Mouse (Mus musculus): ENCODE measurements around the gene Gm45837. TPM values are rescaled to one million over a fixed set of nuclear protein-coding genes. Genes with fewer than 3 reads are reported as not detected.

Gene Gm45837
- total RNA-seq, 2 experiments from 2014 or later = 5.7 TPM; not detected in 1

GRCm38 (mm10) chr7:101501675-101502074 lies 91.0 kb downstream of the Gm45837 start:
- no peak for DNase-seq

GRCm38 (mm10) chr7:101503351-101503750 lies 92.7 kb downstream of the Gm45837 start:
- DNase-seq = peak; percentile 41

- DNase-seq = no peak
These were observed 93.1 kb downstream of the Gm45837 start for GRCm38 (mm10) chr7:101503803-101504202.

- DNase-seq = no peak
These were observed 93.8 kb downstream of the Gm45837 start for GRCm38 (mm10) chr7:101504507-101504906.

GRCm38 (mm10) chr7:101509212-101509611 lies 98.5 kb downstream of the Gm45837 start:
- DNase-seq = no peak

GRCm38 (mm10) chr7:101513655-101514054 lies 103.0 kb downstream of the Gm45837 start:
- DNase-seq = no peak

GRCm38 (mm10) chr7:101514768-101515167 lies 104.1 kb downstream of the Gm45837 start:
- no peak for DNase-seq

- DNase-seq = no peak
These were observed 104.6 kb downstream of the Gm45837 start for GRCm38 (mm10) chr7:101515295-101515694.

- no peak for DNase-seq
These were observed 105.8 kb downstream of the Gm45837 start for GRCm38 (mm10) chr7:101516460-101516859.

GRCm38 (mm10) chr7:101521696-101522095 lies 111.0 kb downstream of the Gm45837 start:
- no peak for DNase-seq

- DNase-seq = no peak
These were observed 112.5 kb downstream of the Gm45837 start for GRCm38 (mm10) chr7:101523205-101523604.

- DNase-seq = no peak
These were observed 115.8 kb downstream of the Gm45837 start for GRCm38 (mm10) chr7:101526484-101526883.

GRCm38 (mm10) chr7:101534428-101534827 lies 123.7 kb downstream of the Gm45837 start:
- no peak for DNase-seq

GRCm38 (mm10) chr7:101535102-101535501 lies 124.4 kb downstream of the Gm45837 start:
- DNase-seq = no peak

- no peak for DNase-seq
These were observed 124.8 kb downstream of the Gm45837 start for GRCm38 (mm10) chr7:101535517-101535916.

- no peak for DNase-seq
These were observed 126.9 kb downstream of the Gm45837 start for GRCm38 (mm10) chr7:101537541-101537940.

GRCm38 (mm10) chr7:101538141-101538933 lies 127.7 kb downstream of the Gm45837 start:
- no peak for DNase-seq

GRCm38 (mm10) chr7:101539774-101540173 lies 129.1 kb downstream of the Gm45837 start:
- no peak for DNase-seq

- no peak for DNase-seq
These were observed 130.0 kb downstream of the Gm45837 start for GRCm38 (mm10) chr7:101540684-101541083.

GRCm38 (mm10) chr7:101541132-101541531 lies 130.4 kb downstream of the Gm45837 start:
- peak; percentile 22 for DNase-seq

GRCm38 (mm10) chr7:101541734-101542133 lies 131.0 kb downstream of the Gm45837 start:
- no peak for DNase-seq

- DNase-seq = no peak
These were observed 137.0 kb downstream of the Gm45837 start for GRCm38 (mm10) chr7:101547651-101548050.

- no peak for DNase-seq
These were observed 138.6 kb downstream of the Gm45837 start for GRCm38 (mm10) chr7:101549266-101549665.

Measured in gastrocnemius, postnatal 25 days (tissue).